Comparison of ENCODE assay signal across 15 mouse cellular contexts in the genomic region with DNA sequence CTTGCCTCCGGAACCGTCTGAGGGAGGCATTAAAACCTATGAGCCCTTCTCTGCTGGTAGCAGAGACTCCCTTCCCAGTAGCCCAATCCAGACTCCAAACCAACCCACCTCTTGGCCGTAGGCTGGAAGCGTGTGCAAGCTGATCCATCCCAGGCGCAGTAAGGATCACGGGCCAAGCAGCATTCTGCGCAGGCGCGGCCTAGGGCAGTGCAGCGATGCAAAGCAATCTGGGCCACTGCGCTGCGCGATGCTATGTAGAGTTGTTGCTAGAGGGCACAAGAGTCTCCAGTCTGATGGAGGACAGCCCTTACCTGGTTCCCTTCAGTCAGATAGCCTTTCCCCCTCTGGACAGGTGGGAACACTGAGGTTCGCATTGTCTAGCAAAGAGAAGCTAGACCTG. TPM values are rescaled to one million over a fixed set of nuclear protein-coding genes. Genes with fewer than 3 reads are reported as not detected.
A peak's percentile ranks its signal among the peaks of the same experiment; 100 is the strongest.
DNase-seq lines count a peak whose midpoint lies in the region; ATAC-seq and TF ChIP-seq lines count a peak whose summit lies in the region.
"Had no signal": no experiment of that assay in that cellular context is flagged by ENCODE, and none has a peak within 500 bp of the region (broad histone marks: within the 10 kb centered on the region; RNA-seq: fewer than 3 reads in every experiment).

No protein-coding gene starts in this region.

- peak overlapping the region; percentile 40 for H3K4me3 ChIP-seq in gastrocnemius, adult 2 months
- peak overlapping the region; percentile 1 to 46; a peak in 3 of 4 replicates for H3K4me3 ChIP-seq in ES-E14 (ENCODE audit: insufficient read depth in 1 of 2, low read depth in 1 of 2, low read length in 2 of 2, poor library complexity in 1 of 2, severe bottlenecking in 1 of 2)
- H3K4me3 ChIP-seq: embryonic facial prominence, embryonic 12.5 days; limb, embryonic 13.5 days; lung, embryonic 15.5 days; midbrain, embryonic 10.5 days; neural tube, embryonic 12.5 days had no signal

- TF ChIP-seq CTCF in gastrocnemius, adult 2 months (IDR thresholded peaks at IDR 0.05), result no peak

- intact Hi-C loops in gastrocnemius, adult 2 months (cut with DNase I), result no loop called here

- H3K36me3 ChIP-seq in ES-E14 (ENCODE audit: control insufficient read depth, insufficient read depth, low read length, poor library complexity, severe bottlenecking), result no peaks in the 10 kb centered on the region
- H3K36me3 ChIP-seq: lung, embryonic 15.5 days; neural tube, embryonic 12.5 days had no signal

- H3K9ac ChIP-seq in ES-E14 (ENCODE audit: insufficient read depth, low read depth, low read length, poor library complexity, severe bottlenecking), result no peak overlapping the region
- H3K9ac ChIP-seq: embryonic facial prominence, embryonic 12.5 days; lung, embryonic 15.5 days; neural tube, embryonic 12.5 days had no signal

- H3K27ac ChIP-seq in gastrocnemius, adult 2 months, result peak overlapping the region; percentile 96
- no peak overlapping the region for H3K27ac ChIP-seq in ES-E14 (ENCODE audit: insufficient read depth, low read depth, low read length, poor library complexity, severe bottlenecking)
- H3K27ac ChIP-seq: embryonic facial prominence, embryonic 12.5 days; limb, embryonic 13.5 days; lung, embryonic 15.5 days; midbrain, embryonic 10.5 days; neural tube, embryonic 12.5 days had no signal

- in situ Hi-C loops in ES-E14 (cut with MboI; ENCODE audit: low sequenced_read_pairs in 2 of 2, unreplicated experiment in 2 of 2), result no loop called here

- no peak for ATAC-seq in erythroblast, adult 5-6 weeks (replicated peaks; ENCODE audit: low FRiP score, poor library complexity, severe bottlenecking)
- ATAC-seq: CD4-positive, CD25-positive, alpha-beta regulatory T cell, adult 4 months; intestine, embryonic 16.5 days had no signal

- H3K9me3 ChIP-seq in ES-E14 (ENCODE audit: control insufficient read depth, insufficient read depth, low read depth, low read length), result no peaks in the 10 kb centered on the region
- H3K9me3 ChIP-seq: embryonic facial prominence, embryonic 12.5 days; limb, embryonic 13.5 days; lung, embryonic 15.5 days; midbrain, embryonic 10.5 days; neural tube, embryonic 12.5 days had no signal

- H3K4me1 ChIP-seq in ES-E14 (ENCODE audit: control insufficient read depth in 2 of 2, insufficient read depth in 2 of 2, low read length in 2 of 2, poor library complexity in 1 of 2), result peaks cover 4 to 17% of the 10 kb centered on the region in 2 experiments; a peak in 2 of 4 replicates

- DNase-seq in gastrocnemius, adult 2 months, result peak; percentile 73
- DNase-seq in gastrocnemius, postnatal 10 days, result no peak
- peak; percentile 62 to 69 for DNase-seq in kidney, postnatal 4 days
- no peak for DNase-seq in kidney, adult 9 months
- no peak for DNase-seq in ES-E14 (ENCODE audit: low read depth, low spot score)
- DNase-seq in cerebellum, postnatal 36 days, result peak; percentile 55 to 67
- DNase-seq: spleen, adult 18-20 months had no signal

TF ChIP-seq in ES-E14, 5 proteins besides CTCF, POLR2A, EP300 and RAD21:
- no peak for TF ChIP-seq ZC3H11A (IDR thresholded peaks at IDR 0.05; ENCODE audit: borderline replicate concordance, low read depth, low read length)
- TF ChIP-seq ZNF384 (IDR thresholded peaks at IDR 0.05; ENCODE audit: low read depth, low read length), result no peak
- TF ChIP-seq MAFK (IDR thresholded peaks at IDR 0.05; ENCODE audit: insufficient read depth, low read depth, low read length), result no peak
- TF ChIP-seq HCFC1 (IDR thresholded peaks at IDR 0.05; ENCODE audit: borderline replicate concordance, insufficient read depth, low read length), result no peak
- TF ChIP-seq CHD2 (IDR thresholded peaks at IDR 0.05; ENCODE audit: low read depth, low read length), result no peak
TF ChIP-seq in ES-E14: peak in this region for 0.

RNA-seq across cellular contexts. Expression of a gene that starts 9.2 kb away (rescaled TPM):
- 10 to 100 TPM; 11.2 to 17.9 TPM for total RNA-seq in gastrocnemius, adult 2 months (2021)
- 10 to 100 TPM; 41.8 to 51.3 TPM for total RNA-seq in gastrocnemius, postnatal 10 days (2021)
- 7.4 and 7.6 TPM in 2 replicates for total RNA-seq in ES-E14 (2012; rRNA removed)
- not detected in 2 replicates for total RNA-seq in erythroblast, adult 5-6 weeks (2015; ENCODE audit: low replicate concordance)
- total RNA-seq in erythroblast, adult 5-6 weeks (2017; ENCODE audit: low replicate concordance), result not detected in 2 replicates

RNA-seq across cellular contexts. Expression of a gene that starts 12.4 kb away (rescaled TPM):
- 10 to 100 TPM; 48.5 to 50.4 TPM for total RNA-seq in gastrocnemius, adult 2 months (2021)
- 10 to 100 TPM; 34.6 to 40.4 TPM for total RNA-seq in gastrocnemius, postnatal 10 days (2021)
- 66.6 and 82.7 TPM in 2 replicates for total RNA-seq in ES-E14 (2012; rRNA removed)
- 207 and 270 TPM in 2 replicates for total RNA-seq in erythroblast, adult 5-6 weeks (2015; ENCODE audit: low replicate concordance)
- total RNA-seq in erythroblast, adult 5-6 weeks (2017; ENCODE audit: low replicate concordance), result 204 and 217 TPM in 2 replicates

RNA-seq across cellular contexts. Expression of a gene that starts 19.2 kb away (rescaled TPM):
- total RNA-seq in gastrocnemius, adult 2 months (2021), result under 1 TPM; 0.22 to 0.33 TPM
- total RNA-seq in gastrocnemius, postnatal 10 days (2021), result 1 to 10 TPM in 1 of 2 experiments, under 1 TPM in 1; 0.28 to 1.1 TPM
- total RNA-seq in ES-E14 (2012; rRNA removed), result 0.54 and 1.2 TPM in 2 replicates
- total RNA-seq in erythroblast, adult 5-6 weeks (2015; ENCODE audit: low replicate concordance), result 2.3 and 2.9 TPM in 2 replicates
- 1.1 and 1.4 TPM in 2 replicates for total RNA-seq in erythroblast, adult 5-6 weeks (2017; ENCODE audit: low replicate concordance)

RNA-seq across cellular contexts. Expression of a gene that starts 21.2 kb away (rescaled TPM):
- 10 to 100 TPM; 11.8 to 14.7 TPM for total RNA-seq in gastrocnemius, adult 2 months (2021)
- 10 to 100 TPM; 12.1 to 15.7 TPM for total RNA-seq in gastrocnemius, postnatal 10 days (2021)
- total RNA-seq in ES-E14 (2012; rRNA removed), result 7.3 and 13.3 TPM in 2 replicates
- total RNA-seq in erythroblast, adult 5-6 weeks (2015; ENCODE audit: low replicate concordance), result 13.4 and 20.2 TPM in 2 replicates
- total RNA-seq in erythroblast, adult 5-6 weeks (2017; ENCODE audit: low replicate concordance), result 9.5 and 17.9 TPM in 2 replicates

RNA-seq across cellular contexts. Expression of a gene that starts 23.1 kb away (rescaled TPM):
- 1 to 10 TPM; 1.6 to 2.4 TPM for total RNA-seq in gastrocnemius, adult 2 months (2021)
- total RNA-seq in gastrocnemius, postnatal 10 days (2021), result 1 to 10 TPM; 2.5 to 5.0 TPM
- 11.8 and 19.2 TPM in 2 replicates for total RNA-seq in ES-E14 (2012; rRNA removed)
- 2.7 and 9.8 TPM in 2 replicates for total RNA-seq in erythroblast, adult 5-6 weeks (2015; ENCODE audit: low replicate concordance)
- total RNA-seq in erythroblast, adult 5-6 weeks (2017; ENCODE audit: low replicate concordance), result 4.2 and 7.4 TPM in 2 replicates

Comparison
In these comparisons a context has a peak if more than half of its experiments do, and no peak if none do; other contexts are left out.
1. DNase-seq: peak in gastrocnemius, adult 2 months (single experiment), kidney, postnatal 4 days (2 of 2) and cerebellum, postnatal 36 days (2 of 2); none in gastrocnemius, postnatal 10 days (single experiment), kidney, adult 9 months (single experiment) and ES-E14 (single experiment).